Mouse (Mus musculus) E14TG2a.4 (cell line): ENCODE results near the gene Mettl7a2.

ENCODE experiments used
- CTCF ChIP-seq: conservative IDR thresholded peaks from 2 replicates; pipeline ENCODE4 v1.5.1; 2014; ENCODE audit warnings: low read length
- NANOG ChIP-seq: IDR thresholded peaks from 2 replicates; pipeline ENCODE4 v1.6.1; 2014; ENCODE audit warnings: borderline replicate concordance, low read length, mixed read lengths
- POU5F1 ChIP-seq: IDR thresholded peaks from 2 replicates; pipeline ENCODE4 v1.6.1; 2014; ENCODE audit warnings: low read length, borderline replicate concordance

- TF ChIP-seq CTCF = no peak
- TF ChIP-seq POU5F1 = no peak
- no peak for TF ChIP-seq NANOG
Observed at GRCm38 (mm10) chr15:100406088-100406487, 53.1 kb downstream of the Mettl7a2 start.
